Mouse (Mus musculus) hindbrain, embryonic 15.5 days (tissue): Measurements from ENCODE around the gene Sema4c. TPM values are rescaled to one million over a fixed set of nuclear protein-coding genes. Genes with fewer than 3 reads are reported as not detected.
"Not testable (repeated sequence)": the region's sequence is repeated elsewhere in the genome, so short reads cannot be mapped to it uniquely, and the experiment has no call there.

Experiments used
- ATAC-seq: fragments of 200-750 bp; cut with Nextera tagmentation; 2 replicates; pipeline ENCODE4 v1.8.0; 2017; ENCODE audit warnings: low read depth, moderate number of reproducible peaks, moderate TSS enrichment; ENCODE audit not compliant: low FRiP score
- H3K27ac ChIP-seq: fragments of 300-500 bp; sonication (generic); replicated peaks from 2 replicates; pipeline ENCODE4 v1.5.1; 2015; ENCODE audit warnings: mild to moderate bottlenecking, inconsistent platforms
- H3K27me3 ChIP-seq: fragments of 300-500 bp; sonication (generic); 2 replicates; pipeline ENCODE4 v1.6.1; 2015; ENCODE audit warnings: control low read depth, inconsistent platforms
- H3K36me3 ChIP-seq: fragments of 300-500 bp; sonication (generic); 2 replicates; pipeline ENCODE4 v1.6.1; 2015; ENCODE audit warnings: control low read depth, inconsistent platforms
- H3K4me1 ChIP-seq: fragments of 300-500 bp; sonication (generic); replicated peaks from 2 replicates; pipeline ENCODE4 v1.6.1; 2015; ENCODE audit warnings: control low read depth, inconsistent platforms
- H3K4me2 ChIP-seq: fragments of 300-500 bp; sonication (generic); 2 replicates; pipeline ENCODE4 v1.6.1; 2015; ENCODE audit warnings: moderate library complexity, mild to moderate bottlenecking, inconsistent platforms
- H3K4me3 ChIP-seq: fragments of 300-500 bp; sonication (generic); 2 replicates; pipeline ENCODE4 v1.5.1; 2015; ENCODE audit warnings: mild to moderate bottlenecking, inconsistent platforms
- H3K9ac ChIP-seq: fragments of 300-500 bp; sonication (generic); 2 replicates; pipeline ENCODE4 v1.6.1; 2015; ENCODE audit warnings: inconsistent platforms
- H3K9me3 ChIP-seq: fragments of 300-500 bp; sonication (generic); 2 replicates; pipeline ENCODE4 v1.6.1; 2016; ENCODE audit warnings: control low read depth, inconsistent platforms
- WGBS: fragments of 180-500 bp; shearing (Covaris S2); methylation state at CpG from one replicate; pipeline ENCODE4 v1.1.7; 2015; 5-methylcytosine and 5-hydroxymethylcytosine counted together
- polyA plus RNA-seq: library from polyadenylated mRNA; unstranded; fragments of >200 nt; fragmentation: Nextera tagmentation; extraction: Ambion mirVana; gene quantifications from 2 replicates; pipeline ENCODE4 v1.2.1, GENCODE M21; 2015

Gene Sema4c
- polyA plus RNA-seq, 1 experiment from 2014 or later, result 26.8 TPM

GRCm38 (mm10) chr1:36539186-36539585 is 19.0 kb downstream of the Sema4c start, which contains the start of gene Gm42417:
Gm42417 (minus strand) TSS chr1:36539429.
- WGBS, result 52% methylated on average over 9 of the region's 9 CpGs
- peaks cover 16% of the 10 kb centered on the region for H3K36me3 ChIP-seq
- no peak within 1 kb of the TSS for H3K4me3 ChIP-seq
- H3K27ac ChIP-seq, result no peak within 1 kb of the TSS
- ATAC-seq, result no peak
- no peak within 1 kb of the TSS for H3K9ac ChIP-seq
- H3K9me3 ChIP-seq, result no peaks in the 10 kb centered on the region
- no peaks in the 10 kb centered on the region; the same call in 1 of the 2 replicates for H3K4me1 ChIP-seq
- H3K4me2 ChIP-seq, result no peak within 1 kb of the TSS
- H3K27me3 ChIP-seq, result no peaks in the 10 kb centered on the region

GRCm38 (mm10) chr1:36538727-36539126 is 19.4 kb downstream of the Sema4c start:
- Histone ChIP-seq H3K4me1 (no peaks in the 10 kb centered on the region; the same call in 1 of the 2 replicates), H3K27me3 (no peaks in the 10 kb centered on the region), H3K4me3 (no peak overlapping the region), H3K27ac (no peak overlapping the region), H3K9me3 (no peaks in the 10 kb centered on the region), H3K9ac (no peak overlapping the region), H3K36me3 (peaks cover 16% of the 10 kb centered on the region), H3K4me2 (no peak overlapping the region)
- no peak for ATAC-seq
- WGBS, result 79% methylated on average over 4 of the region's 4 CpGs

- not testable (repeated sequence) for H3K4me3 ChIP-seq, H3K27me3 ChIP-seq, H3K27ac ChIP-seq, H3K9me3 ChIP-seq, H3K4me1 ChIP-seq, H3K4me2 ChIP-seq, H3K9ac ChIP-seq, ATAC-seq
- H3K36me3 ChIP-seq, result peaks cover 12% of the 10 kb centered on the region
- WGBS, result 97% methylated on average over 9 of the region's 9 CpGs
Observed at GRCm38 (mm10) chr1:36536783-36537182, 21.4 kb downstream of the Sema4c start, which contains the start of gene Ankrd23. Ankrd23 (minus strand) TSS chr1:36536883.

GRCm38 (mm10) chr1:36536397-36536728 is 21.8 kb downstream of the Sema4c start:
- WGBS, result 84% methylated on average over 8 of the region's 8 CpGs
- Histone ChIP-seq H3K4me1 (no peaks in the 10 kb centered on the region; the same call in 1 of the 2 replicates), H3K4me2 (no peak overlapping the region), H3K27ac (no peak overlapping the region), H3K36me3 (peaks cover 7% of the 10 kb centered on the region), H3K4me3 (no peak overlapping the region), H3K9ac (no peak overlapping the region), H3K9me3 (no peaks in the 10 kb centered on the region), H3K27me3 (no peaks in the 10 kb centered on the region)
- ATAC-seq, result no peak

- no peak overlapping the region for H3K4me2 ChIP-seq
- H3K27me3 ChIP-seq, result no peaks in the 10 kb centered on the region
- H3K36me3 ChIP-seq, result peaks cover 3% of the 10 kb centered on the region; the same call in 1 of the 2 replicates
- 81% methylated on average over 11 of the region's 11 CpGs for WGBS
- H3K4me3 ChIP-seq, result no peak overlapping the region
- H3K9me3 ChIP-seq, result no peaks in the 10 kb centered on the region
- no peak overlapping the region for H3K27ac ChIP-seq
- ATAC-seq, result no peak
- no peak overlapping the region for H3K9ac ChIP-seq
- no peaks in the 10 kb centered on the region; the same call in 1 of the 2 replicates for H3K4me1 ChIP-seq
Observed at GRCm38 (mm10) chr1:36535477-36536396, 22.4 kb downstream of the Sema4c start.

- H3K4me2 ChIP-seq, result no peak overlapping the region
- WGBS, result 92% methylated on average over 6 of the region's 6 CpGs
Observed at GRCm38 (mm10) chr1:36534595-36535058, 23.5 kb downstream of the Sema4c start.

GRCm38 (mm10) chr1:36533546-36533945 is 24.6 kb downstream of the Sema4c start:
- Histone ChIP-seq H3K9me3 (no peaks in the 10 kb centered on the region), H3K27ac (no peak overlapping the region), H3K36me3 (no peaks in the 10 kb centered on the region), H3K9ac (no peak overlapping the region), H3K4me3 (no peak overlapping the region), H3K4me1 (peaks cover 1% of the 10 kb centered on the region), H3K27me3 (no peaks in the 10 kb centered on the region), H3K4me2 (no peak overlapping the region)
- no peak for ATAC-seq
- 91% methylated on average over 6 of the region's 6 CpGs for WGBS

More at GRCm38 (mm10) chr1:36534595-36535058, 23.5 kb downstream of the Sema4c start:
- no peaks in the 10 kb centered on the region; the same call in 1 of the 2 replicates for H3K4me1 ChIP-seq
- H3K9me3 ChIP-seq, result no peaks in the 10 kb centered on the region
- H3K36me3 ChIP-seq, result no peaks in the 10 kb centered on the region
- no peak overlapping the region for H3K27ac ChIP-seq
- no peak for ATAC-seq
- no peak overlapping the region for H3K9ac ChIP-seq
- no peak overlapping the region for H3K4me3 ChIP-seq
- no peaks in the 10 kb centered on the region for H3K27me3 ChIP-seq

- Histone ChIP-seq H3K4me1 (peaks cover 11% of the 10 kb centered on the region), H3K9me3 (no peaks in the 10 kb centered on the region), H3K4me2 (no peak overlapping the region), H3K36me3 (no peaks in the 10 kb centered on the region), H3K27ac (no peak overlapping the region), H3K4me3 (no peak overlapping the region), H3K27me3 (no peaks in the 10 kb centered on the region), H3K9ac (no peak overlapping the region)
- 86% methylated on average over 12 of the region's 12 CpGs for WGBS
- ATAC-seq, result no peak
Observed at GRCm38 (mm10) chr1:36531461-36531860, 26.7 kb downstream of the Sema4c start.

GRCm38 (mm10) chr1:36530962-36531361 is 27.2 kb downstream of the Sema4c start:
- 93% methylated on average over 7 of the region's 7 CpGs for WGBS
- no peak overlapping the region for H3K4me3 ChIP-seq
- ATAC-seq, result no peak
- H3K27me3 ChIP-seq, result no peaks in the 10 kb centered on the region
- no peak overlapping the region for H3K9ac ChIP-seq
- no peak overlapping the region for H3K27ac ChIP-seq
- H3K9me3 ChIP-seq, result no peaks in the 10 kb centered on the region
- H3K4me1 ChIP-seq, result peaks cover 11% of the 10 kb centered on the region
- H3K36me3 ChIP-seq, result peaks cover 5% of the 10 kb centered on the region; the same call in 1 of the 2 replicates
- H3K4me2 ChIP-seq, result no peak overlapping the region

- Histone ChIP-seq H3K4me3 (no peak overlapping the region), H3K27me3 (no peaks in the 10 kb centered on the region), H3K27ac (no peak overlapping the region), H3K9me3 (no peaks in the 10 kb centered on the region), H3K9ac (no peak overlapping the region), H3K4me2 (no peak overlapping the region), H3K36me3 (peaks cover 9% of the 10 kb centered on the region; the same call in 1 of the 2 replicates), H3K4me1 (peaks cover 11% of the 10 kb centered on the region)
- 72% methylated on average over 8 of the region's 8 CpGs for WGBS
- ATAC-seq, result no peak
Observed at GRCm38 (mm10) chr1:36530485-36530884, 27.7 kb downstream of the Sema4c start.

- no peak for ATAC-seq
- Histone ChIP-seq H3K4me3 (no peak overlapping the region), H3K27ac (no peak overlapping the region), H3K4me2 (no peak overlapping the region), H3K36me3 (peaks cover 13% of the 10 kb centered on the region), H3K9me3 (no peaks in the 10 kb centered on the region), H3K9ac (no peak overlapping the region), H3K4me1 (peaks cover 11% of the 10 kb centered on the region), H3K27me3 (no peaks in the 10 kb centered on the region)
- WGBS, result 92% methylated on average over 4 of the region's 4 CpGs
Observed at GRCm38 (mm10) chr1:36529875-36530274, 28.3 kb downstream of the Sema4c start.

- Histone ChIP-seq H3K4me1 (peaks cover 11% of the 10 kb centered on the region), H3K4me3 (no peak overlapping the region), H3K27ac (no peak overlapping the region), H3K4me2 (no peak overlapping the region), H3K27me3 (no peaks in the 10 kb centered on the region), H3K9ac (no peak overlapping the region), H3K36me3 (peaks cover 19% of the 10 kb centered on the region), H3K9me3 (no peaks in the 10 kb centered on the region)
- no peak for ATAC-seq
- 95% methylated on average over 4 of the region's 4 CpGs for WGBS
Observed at GRCm38 (mm10) chr1:36529274-36529673, 28.9 kb downstream of the Sema4c start.
